Mouse (Mus musculus) gastrocnemius, postnatal 10 days (tissue): ENCODE data around the gene Rex1bd. TPM values are rescaled to one million over a fixed set of nuclear protein-coding genes. Genes with fewer than 3 reads are reported as not detected.

Experiments
- total RNA-seq, 2 experiments: library from RNA; stranded (reverse); gene quantifications; 2 replicates each; pipeline ENCODE4 v1.2.3; 2021

Rex1bd gene
- total RNA-seq, 2 experiments from 2014 or later, result 120 to 129 TPM

Other genes with a start within 250 kb of the Rex1bd start
- gene Homer3, start 223.9 kb downstream of the Rex1bd start, total RNA-seq, result 10 to 100 TPM; 12.3 to 19.8 TPM
- 10 to 100 TPM; 28.6 to 29.5 TPM for gene Ddx49, start 204.3 kb downstream of the Rex1bd start, total RNA-seq
- 100 to 1,000 TPM; 140 to 158 TPM for gene Cope, start 204.2 kb downstream of the Rex1bd start, total RNA-seq
- 10 to 100 TPM; 20.0 to 23.6 TPM for gene Cers1, start 191.0 kb downstream of the Rex1bd start, total RNA-seq
- gene Gdf1, start 176.9 kb downstream of the Rex1bd start, total RNA-seq, result 1 to 10 TPM; 3.9 to 5.3 TPM
- 10 to 100 TPM; 34.2 to 37.3 TPM for gene Upf1, start 153.5 kb downstream of the Rex1bd start, total RNA-seq
- gene Comp, start 133.2 kb downstream of the Rex1bd start, total RNA-seq, result 10 to 100 TPM; 18.4 to 20.2 TPM
- 10 to 100 TPM in 1 of 2 experiments, 1 to 10 TPM in 1; 8.9 to 12.0 TPM for gene Crtc1, start 67.2 kb downstream of the Rex1bd start, total RNA-seq
- gene Klhl26, start 29.8 kb downstream of the Rex1bd start, total RNA-seq, result 1 to 10 TPM; 6.3 to 7.4 TPM
- gene Tmem59l, start 19.4 kb downstream of the Rex1bd start, total RNA-seq, result under 1 TPM; 0.18 to 0.26 TPM
- gene Crlf1, start 13.6 kb downstream of the Rex1bd start, total RNA-seq, result 1 to 10 TPM; 2.8 to 3.4 TPM
- 1,000 to 10,000 TPM; 1,232 to 1,261 TPM for gene Uba52, start 4.0 kb upstream of the Rex1bd start, total RNA-seq
- 100 to 1,000 TPM; 135 to 145 TPM for gene Fkbp8, start 21.0 kb upstream of the Rex1bd start, total RNA-seq
- gene Kxd1, start 21.2 kb upstream of the Rex1bd start, total RNA-seq, result 10 to 100 TPM; 57.8 to 61.0 TPM
- 10 to 100 TPM; 12.7 to 19.8 TPM for gene Ell, start 32.7 kb upstream of the Rex1bd start, total RNA-seq
- gene Isyna1, start 87.6 kb upstream of the Rex1bd start, total RNA-seq, result 10 to 100 TPM; 30.0 to 31.6 TPM
- 10 to 100 TPM; 31.1 to 40.1 TPM for gene Ssbp4, start 102.1 kb upstream of the Rex1bd start, total RNA-seq
- gene Lrrc25, start 109.4 kb upstream of the Rex1bd start, total RNA-seq, result 1 to 10 TPM; 1.2 to 3.0 TPM
- gene Gdf15, start 125.7 kb upstream of the Rex1bd start, total RNA-seq, result not detected
- 10 to 100 TPM; 22.5 to 23.4 TPM for gene Pgpep1, start 153.6 kb upstream of the Rex1bd start, total RNA-seq
- gene Lsm4, start 166.5 kb upstream of the Rex1bd start, total RNA-seq, result 10 to 100 TPM; 82.3 to 83.0 TPM
- gene Jund, start 192.2 kb upstream of the Rex1bd start, total RNA-seq, result 100 to 1,000 TPM in 1 of 2 experiments, 10 to 100 TPM in 1; 79.2 to 130 TPM
- not detected for gene Iqcn, start 196.7 kb upstream of the Rex1bd start, total RNA-seq
- gene Gm3336, start 211.8 kb upstream of the Rex1bd start, total RNA-seq, result not detected
- 1 to 10 TPM; 2.5 to 3.0 TPM for gene Pde4c, start 217.0 kb upstream of the Rex1bd start, total RNA-seq
- 10 to 100 TPM; 44.6 to 50.4 TPM for gene Rab3a, start 247.9 kb upstream of the Rex1bd start, total RNA-seq